Mouse (Mus musculus) splenic B cell, adult 2 months (primary cell): ENCODE results near the gene Coa4.

Experiments
- DNase-seq: peaks from one replicate; pipeline ENCODE4 v3.0.0-alpha.2; 2011; ENCODE audit warnings: low read depth, low spot score
- H3K27me3 ChIP-seq: 2 replicates; pipeline ENCODE4 v1.6.1; 2012; ENCODE audit warnings: mild to moderate bottlenecking, low read length, moderate library complexity, mixed read lengths; ENCODE audit not compliant: control insufficient read depth, poor library complexity, insufficient read depth, severe bottlenecking
- H3K36me3 ChIP-seq: 2 replicates; pipeline ENCODE4 v1.6.1; 2012; ENCODE audit warnings: mild to moderate bottlenecking, low read length, moderate library complexity, mixed read lengths; ENCODE audit not compliant: control insufficient read depth, poor library complexity, insufficient read depth, severe bottlenecking

The Coa4 gene

DNA sequence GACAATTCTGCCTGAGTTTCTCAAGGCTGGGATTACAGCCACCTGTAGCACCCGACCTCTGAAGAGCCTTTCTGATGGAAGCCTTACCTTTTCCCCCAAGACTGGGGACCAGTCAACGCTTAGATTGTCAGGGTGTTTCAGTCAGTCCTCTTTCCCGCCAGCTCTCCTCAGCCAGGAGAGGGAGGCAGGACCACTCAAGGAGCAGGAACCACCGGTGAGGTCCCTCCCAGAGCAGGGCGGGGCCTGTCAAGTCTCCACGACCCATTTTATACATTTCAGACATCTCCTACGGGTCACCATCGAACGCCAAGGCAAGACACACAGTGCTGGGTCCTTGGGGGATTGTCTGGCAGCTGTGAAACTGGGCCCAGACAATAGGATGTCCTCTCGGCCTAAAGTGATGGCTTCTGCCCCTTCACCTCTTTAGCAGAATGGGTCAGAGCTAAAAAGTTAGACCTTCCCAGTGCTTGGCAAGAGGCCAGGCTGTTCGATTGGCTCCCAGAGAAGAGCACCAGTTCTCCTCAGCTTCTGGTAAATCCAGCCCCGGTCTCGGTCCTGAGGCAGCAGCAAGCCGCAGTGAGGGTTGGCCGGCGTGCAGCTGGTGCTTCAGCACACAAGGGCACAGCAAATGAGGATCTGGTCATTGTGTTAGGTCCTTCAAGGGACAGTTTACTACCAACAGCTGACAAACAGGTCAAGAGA is 36.4 kb upstream of the Coa4 start:
- DNase-seq = peak; percentile 28
- Histone ChIP-seq H3K36me3 (peaks cover 28% of the 10 kb centered on the region), H3K27me3 (no peaks in the 10 kb centered on the region)

DNA sequence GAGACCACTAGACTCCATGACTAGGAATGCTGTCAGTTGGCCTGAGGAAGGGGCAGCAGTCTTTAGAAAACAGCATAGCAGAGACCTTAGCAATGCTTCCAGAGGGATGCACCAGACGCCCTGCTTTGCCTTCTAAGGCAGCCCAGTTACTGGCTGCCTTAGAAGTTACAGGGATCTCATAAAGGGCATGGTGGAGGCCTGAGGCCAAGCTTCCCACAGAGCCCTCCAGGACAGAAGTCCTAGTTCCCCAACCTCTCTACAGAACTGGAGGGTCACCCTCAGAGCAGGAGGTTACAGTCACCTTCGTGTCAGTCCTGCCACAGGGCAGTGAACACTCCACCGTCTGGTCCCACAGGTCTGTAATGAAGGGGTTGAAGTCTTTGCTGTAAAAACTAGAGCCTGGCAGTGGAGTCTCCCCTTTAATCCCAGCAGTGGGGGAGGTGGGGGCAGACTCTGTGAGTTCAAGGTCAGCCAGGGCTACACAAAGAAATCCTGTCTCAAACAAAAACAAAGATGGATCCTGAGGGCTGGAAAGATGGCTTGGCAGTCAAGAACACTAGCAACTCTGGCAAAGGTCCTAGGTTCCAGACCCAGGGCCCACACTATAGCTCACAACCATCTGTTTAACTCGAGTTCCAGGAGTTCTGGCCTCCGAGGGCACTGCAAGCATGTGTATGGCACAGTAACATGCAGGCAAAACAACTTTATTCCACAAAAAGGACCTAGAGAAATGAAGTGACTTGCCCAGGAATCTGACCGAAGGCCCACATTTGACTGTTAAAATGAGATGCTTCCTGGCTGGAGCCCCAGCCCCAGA is 35.6 kb upstream of the Coa4 start:
- peak; percentile 31 for DNase-seq
- Histone ChIP-seq H3K27me3 (no peaks in the 10 kb centered on the region), H3K36me3 (peaks cover 27% of the 10 kb centered on the region)

DNA sequence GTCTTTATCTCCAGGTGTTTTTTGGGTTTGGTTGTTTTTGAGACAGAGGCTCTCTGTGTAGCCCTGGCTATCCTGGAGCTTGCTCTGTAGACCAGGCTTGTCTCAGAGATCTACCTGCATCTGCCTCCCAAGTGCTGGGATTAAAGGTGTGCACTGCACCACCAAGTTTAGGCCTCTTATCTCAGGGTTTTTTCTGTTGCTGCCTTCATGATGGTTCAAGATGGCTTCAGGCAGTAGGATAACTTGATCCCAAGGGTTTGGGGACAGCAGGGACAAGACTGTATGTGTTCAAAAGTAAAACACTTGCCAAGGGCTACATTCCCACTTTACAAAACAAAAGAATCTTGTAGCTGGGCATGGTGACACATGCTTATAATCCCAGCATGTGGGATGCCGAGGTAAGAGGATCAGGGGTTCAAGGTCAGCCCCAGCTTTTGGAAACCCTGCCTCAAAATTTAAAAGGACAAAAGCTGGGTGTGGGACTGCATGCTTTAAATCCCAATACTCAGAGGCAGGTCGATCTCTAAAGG is 35.0 kb upstream of the Coa4 start:
- H3K36me3 ChIP-seq = peaks cover 22% of the 10 kb centered on the region
- DNase-seq = peak; percentile 20
- no peaks in the 10 kb centered on the region for H3K27me3 ChIP-seq

DNA sequence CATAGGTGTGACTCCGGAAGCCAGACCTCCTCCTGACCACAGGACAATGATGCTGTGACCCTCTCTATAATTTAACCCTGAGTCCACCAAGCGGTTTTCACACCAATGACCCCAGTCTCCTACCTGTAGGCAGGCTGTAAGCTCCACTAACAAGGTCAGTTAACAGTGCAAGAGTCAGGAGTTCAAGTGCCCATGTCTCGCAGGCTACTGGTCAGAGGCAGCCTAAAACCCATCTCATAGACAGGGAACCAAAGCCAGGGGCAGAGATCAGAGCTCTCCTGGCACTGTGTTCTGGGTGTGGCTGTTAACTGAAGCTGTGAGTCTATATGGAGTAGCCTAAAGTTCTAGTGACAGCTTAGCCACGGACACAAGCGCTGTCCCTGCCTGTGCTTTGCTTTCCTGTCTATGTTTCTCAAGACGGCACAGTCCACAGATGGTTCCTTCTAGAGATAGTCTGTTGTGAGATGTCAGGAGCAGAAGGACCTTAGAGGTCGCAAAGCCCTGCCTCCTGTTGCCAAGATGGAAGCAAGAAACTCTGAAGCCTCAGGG is 34.4 kb upstream of the Coa4 start:
- Histone ChIP-seq H3K36me3 (peaks cover 22% of the 10 kb centered on the region), H3K27me3 (no peaks in the 10 kb centered on the region)
- peak; percentile 41 for DNase-seq

DNA sequence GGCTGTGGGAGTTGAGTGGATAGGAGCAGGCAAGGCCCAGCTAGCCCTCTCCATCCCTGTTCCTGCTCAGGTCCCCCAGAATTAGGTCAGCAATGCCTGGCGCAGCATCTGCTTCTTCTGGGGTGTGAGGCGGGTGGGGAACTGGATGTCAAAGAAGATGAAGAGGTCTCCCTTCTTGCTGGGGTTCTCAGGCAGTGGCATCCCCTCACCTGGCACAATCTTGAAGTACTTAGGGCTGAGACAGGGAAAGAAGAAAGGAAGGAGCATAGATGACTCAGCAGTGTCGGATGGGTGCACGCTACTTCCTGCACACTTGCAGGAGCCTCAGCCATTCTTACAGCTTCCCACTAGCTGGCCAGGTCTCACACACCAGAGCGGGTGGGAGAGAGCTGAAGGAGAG is 33.8 kb upstream of the Coa4 start:
- H3K36me3 ChIP-seq = peaks cover 19% of the 10 kb centered on the region
- H3K27me3 ChIP-seq = no peaks in the 10 kb centered on the region
- peak; percentile 51 for DNase-seq

DNA sequence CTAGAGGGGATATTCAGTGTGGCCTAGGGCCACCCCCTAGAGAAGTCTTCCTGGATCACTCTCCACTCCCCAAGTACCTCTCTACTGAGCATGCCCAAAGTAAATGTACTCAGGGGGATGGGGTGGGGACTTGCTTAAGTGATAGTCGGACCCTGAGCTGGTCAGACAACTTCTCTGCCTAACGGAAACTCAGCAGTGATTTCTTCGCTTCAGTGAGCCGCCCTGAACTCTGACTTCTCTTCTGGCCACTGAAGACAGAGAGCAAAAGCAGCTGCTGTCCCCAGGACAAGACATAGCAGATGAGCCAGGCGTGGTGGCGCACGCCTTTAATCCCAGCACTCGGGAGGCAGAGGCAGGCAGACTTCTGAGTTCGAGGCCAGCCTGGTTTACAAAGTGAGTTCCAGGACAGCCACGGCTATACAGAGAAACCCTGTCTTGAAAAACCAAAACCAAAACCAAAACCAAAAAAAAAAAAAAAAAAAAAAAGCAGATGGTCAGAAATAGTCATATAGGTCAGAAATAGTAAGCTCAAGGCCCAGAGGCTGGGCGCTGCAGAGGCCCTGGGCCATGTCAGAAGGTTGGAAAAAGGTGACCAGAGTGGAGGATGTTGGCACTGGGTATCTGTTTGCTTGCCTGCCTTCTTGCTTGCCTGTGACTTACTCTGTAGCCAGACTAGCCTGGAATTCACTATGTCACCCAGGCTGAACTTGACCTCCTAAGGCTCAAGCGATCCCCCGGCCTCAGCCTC is 32.0 kb upstream of the Coa4 start:
- Histone ChIP-seq H3K27me3 (no peaks in the 10 kb centered on the region), H3K36me3 (peaks cover 5% of the 10 kb centered on the region)
- DNase-seq = peak; percentile 46

DNA sequence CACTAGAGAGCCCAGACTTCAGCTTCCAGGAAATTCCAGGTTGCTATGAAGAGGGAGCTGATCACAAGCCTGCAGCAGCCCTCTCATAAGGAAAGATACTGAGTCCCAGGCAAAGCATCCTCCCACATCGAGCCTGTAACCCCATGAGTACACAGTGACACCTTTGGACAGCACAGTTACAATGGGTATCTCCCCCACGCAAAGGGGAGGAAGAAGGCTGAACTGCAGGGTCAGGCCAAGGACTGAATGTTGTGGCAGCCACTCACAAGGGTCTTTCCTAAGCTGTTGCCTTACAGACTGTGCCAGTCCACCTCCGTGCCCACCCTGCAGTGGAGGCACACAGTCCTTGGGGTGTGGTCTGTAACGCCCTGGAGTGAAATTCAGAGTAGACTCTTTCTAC is 30.4 kb upstream of the Coa4 start:
- DNase-seq = peak; percentile 24
- no peaks in the 10 kb centered on the region for H3K27me3 ChIP-seq
- no peaks in the 10 kb centered on the region for H3K36me3 ChIP-seq

DNA sequence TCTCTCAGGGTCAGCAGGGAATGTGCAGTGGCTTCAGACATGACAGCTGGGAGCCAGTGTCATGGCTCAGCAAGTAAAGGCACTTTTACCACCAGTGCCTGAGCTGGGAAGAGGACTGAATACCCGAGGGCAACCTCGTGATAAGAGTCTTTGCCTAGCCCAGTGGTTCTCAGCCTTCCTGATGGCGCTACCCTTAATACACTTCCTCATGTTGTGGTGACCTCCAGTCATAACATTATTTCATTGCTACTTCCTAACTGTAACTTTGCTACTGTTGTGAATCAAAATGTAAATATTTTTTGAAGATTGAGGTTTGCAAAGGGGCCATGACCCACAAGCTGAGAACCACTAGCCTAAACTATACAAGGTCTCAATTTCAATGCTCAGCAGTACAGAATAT is 28.2 kb upstream of the Coa4 start:
- H3K27me3 ChIP-seq = no peaks in the 10 kb centered on the region
- DNase-seq = peak; percentile 37
- H3K36me3 ChIP-seq = no peaks in the 10 kb centered on the region

DNA sequence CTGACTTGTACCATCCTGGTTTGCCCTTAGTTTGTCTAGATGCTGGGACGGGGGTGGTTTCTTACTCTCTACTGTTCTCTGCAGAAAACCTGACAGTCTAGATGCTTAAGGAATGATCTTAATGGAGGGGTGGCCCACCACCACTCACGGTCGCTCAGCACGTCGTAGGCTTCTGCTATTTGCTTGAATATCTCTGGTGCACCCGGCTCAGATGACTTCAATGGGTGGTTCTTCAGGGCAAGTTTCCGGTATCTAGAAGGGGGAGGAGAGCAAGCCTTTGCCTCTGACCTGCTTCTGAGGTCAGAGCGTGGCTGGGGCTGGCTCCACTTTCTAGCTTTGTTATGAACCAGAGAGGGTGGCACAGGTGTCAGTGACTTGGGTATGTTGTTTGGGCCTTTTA is 25.3 kb upstream of the Coa4 start:
- peak; percentile 26 for DNase-seq
- H3K27me3 ChIP-seq = peaks cover 3% of the 10 kb centered on the region; the same call in 1 of the 2 replicates
- H3K36me3 ChIP-seq = no peaks in the 10 kb centered on the region

DNA sequence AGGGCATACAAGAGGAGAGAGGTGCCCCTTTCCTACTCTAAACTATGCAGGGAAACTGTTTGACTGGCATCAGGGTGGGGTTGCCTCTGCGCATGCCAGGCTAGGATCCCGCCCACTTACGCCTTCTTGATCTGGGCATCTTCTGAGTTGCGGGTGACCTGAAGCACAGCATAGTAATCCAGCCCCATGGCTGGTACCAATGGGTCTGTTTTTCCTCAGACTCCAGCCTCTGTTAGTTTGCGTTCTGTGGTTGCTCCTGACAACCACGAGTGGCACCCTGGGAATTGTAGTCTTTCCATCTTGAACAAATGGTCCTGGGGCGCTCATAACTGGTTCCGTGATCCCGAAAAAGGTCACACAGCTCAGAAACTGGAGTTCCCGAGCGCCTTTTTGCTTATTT is 22.3 kb upstream of the Coa4 start, which contains the start of gene Dnajb13:
Gene Dnajb13 (minus strand): TSS at position 388 of the 400 bp plus-strand sequence.
- Histone ChIP-seq H3K36me3 (no peaks in the 10 kb centered on the region), H3K27me3 (peaks cover 3% of the 10 kb centered on the region; the same call in 1 of the 2 replicates)
- no peak for DNase-seq

DNA sequence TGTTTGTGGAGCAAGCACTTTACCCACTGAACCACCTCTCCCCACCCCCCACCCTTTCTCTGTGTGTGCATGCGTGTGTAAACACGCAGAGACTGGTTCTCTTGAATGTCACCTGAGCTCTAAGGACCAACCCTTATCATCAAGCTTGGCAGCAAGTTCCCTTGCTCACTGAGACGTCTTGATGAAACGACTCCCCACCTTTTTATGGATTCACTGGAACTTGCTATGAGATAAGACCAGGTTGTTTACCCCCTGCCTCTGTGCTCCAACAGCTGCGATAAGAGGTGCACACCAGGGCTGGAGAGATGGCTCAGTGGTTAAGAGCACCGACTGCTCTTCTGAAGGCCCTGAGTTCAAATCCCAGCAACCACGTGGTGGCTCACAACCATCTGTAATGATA is 16.7 kb upstream of the Coa4 start:
- no peak for DNase-seq
- H3K27me3 ChIP-seq = peaks cover 3% of the 10 kb centered on the region; the same call in 1 of the 2 replicates
- no peaks in the 10 kb centered on the region for H3K36me3 ChIP-seq

DNA sequence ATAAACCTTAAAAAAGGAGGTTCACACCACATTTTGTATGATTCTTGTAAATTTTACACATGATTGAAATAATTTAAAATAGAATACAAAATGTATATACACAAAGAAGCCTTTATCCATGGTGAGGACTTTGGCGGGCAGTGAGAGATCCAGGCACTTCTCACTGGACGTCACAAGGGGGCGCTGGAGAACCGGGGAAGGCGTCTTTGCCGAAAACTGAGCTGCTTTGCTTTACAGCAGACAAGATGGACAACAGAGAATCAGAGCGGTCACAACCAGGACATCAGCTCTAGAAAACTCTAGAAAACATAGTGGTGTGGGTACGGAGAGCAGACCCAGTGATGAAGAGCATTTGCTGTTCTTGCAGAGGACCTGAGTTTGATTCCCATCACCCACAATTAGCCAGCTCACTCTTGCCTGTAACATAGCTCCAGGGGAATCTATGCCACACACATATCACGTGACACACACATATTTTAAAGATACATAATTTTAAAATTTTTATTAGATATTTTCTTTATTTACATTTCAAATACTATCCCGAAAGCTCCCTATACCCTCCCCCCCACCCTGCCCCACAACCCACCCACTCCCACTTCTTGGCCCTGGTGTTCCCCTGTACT is 16.1 kb upstream of the Coa4 start:
- peak; percentile 87 for DNase-seq
- no peaks in the 10 kb centered on the region for H3K36me3 ChIP-seq
- H3K27me3 ChIP-seq = peaks cover 3% of the 10 kb centered on the region; the same call in 1 of the 2 replicates

DNA sequence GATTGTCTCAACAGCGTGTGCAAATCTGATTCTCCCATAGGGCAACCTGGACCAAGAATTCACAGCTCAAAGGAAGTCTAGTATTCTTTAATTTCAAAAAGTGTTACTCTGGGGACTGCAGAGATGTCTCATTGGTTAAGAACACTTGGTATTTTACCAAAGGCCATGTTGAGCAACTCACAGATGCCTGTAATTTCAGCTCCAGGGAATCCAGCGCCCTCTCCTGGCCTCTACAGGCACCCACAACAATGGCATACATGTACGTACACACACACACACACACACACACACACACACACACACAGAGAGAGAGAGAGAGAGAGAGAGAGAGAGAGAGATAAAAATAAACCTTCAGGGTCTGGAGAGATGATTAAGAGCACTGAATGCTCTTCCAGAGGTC is 14.6 kb upstream of the Coa4 start:
- no peaks in the 10 kb centered on the region for H3K36me3 ChIP-seq
- DNase-seq = no peak
- no peaks in the 10 kb centered on the region for H3K27me3 ChIP-seq

DNA sequence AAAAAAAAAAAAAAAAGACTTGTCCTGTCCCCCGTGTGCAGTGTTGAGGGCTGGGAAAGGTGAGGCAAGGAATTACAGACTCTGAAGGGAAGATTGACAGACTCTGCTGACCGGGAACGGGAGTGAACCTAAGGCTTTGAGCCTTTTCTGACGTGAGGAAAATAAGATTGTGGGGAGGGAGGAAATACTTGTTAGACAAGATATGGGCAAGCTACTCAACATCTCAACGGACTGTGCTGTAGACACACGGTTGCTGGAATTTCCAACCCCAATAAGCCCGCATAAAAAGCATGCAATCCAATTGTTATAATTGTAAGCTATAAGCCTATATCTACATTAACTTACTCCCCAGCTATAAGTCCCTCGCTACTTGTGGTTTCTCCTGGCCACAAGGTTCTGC is 12.2 kb upstream of the Coa4 start:
- no peaks in the 10 kb centered on the region for H3K36me3 ChIP-seq
- no peak for DNase-seq
- no peaks in the 10 kb centered on the region for H3K27me3 ChIP-seq
